Mouse (Mus musculus): ENCODE data around the gene Txnrd3. TPM values are rescaled to one million over a fixed set of nuclear protein-coding genes. Genes with fewer than 3 reads are reported as not detected.

Txnrd3 gene
- total RNA-seq, 2 experiments from 2014 or later = 14.6 to 17.1 TPM

GRCm38 (mm10) chr6:89655011-89655410 lies 11.2 kb downstream of the Txnrd3 start:
- no peak for DNase-seq

- DNase-seq = no peak
Observed at GRCm38 (mm10) chr6:89658342-89658741, 14.6 kb downstream of the Txnrd3 start.

GRCm38 (mm10) chr6:89658931-89659330 lies 15.1 kb downstream of the Txnrd3 start:
- peak; percentile 43 to 45 for DNase-seq

GRCm38 (mm10) chr6:89659692-89660423 lies 16.1 kb downstream of the Txnrd3 start:
- DNase-seq = peak; percentile 57 to 68

- DNase-seq = no peak
Observed at GRCm38 (mm10) chr6:89660490-89660889, 16.7 kb downstream of the Txnrd3 start.

GRCm38 (mm10) chr6:89662521-89662920 lies 18.7 kb downstream of the Txnrd3 start:
- no peak for DNase-seq

GRCm38 (mm10) chr6:89665155-89665554 lies 21.4 kb downstream of the Txnrd3 start:
- DNase-seq = no peak

- no peak for DNase-seq
Observed at GRCm38 (mm10) chr6:89665667-89666066, 21.9 kb downstream of the Txnrd3 start.

- no peak for DNase-seq
Observed at GRCm38 (mm10) chr6:89666976-89667375, 23.2 kb downstream of the Txnrd3 start.

- DNase-seq = no peak
Observed at GRCm38 (mm10) chr6:89669556-89669955, 25.8 kb downstream of the Txnrd3 start.

GRCm38 (mm10) chr6:89671431-89671830 lies 27.6 kb downstream of the Txnrd3 start:
- DNase-seq = no peak

GRCm38 (mm10) chr6:89672641-89673040 lies 28.9 kb downstream of the Txnrd3 start:
- DNase-seq = no peak

GRCm38 (mm10) chr6:89673135-89673780 lies 29.5 kb downstream of the Txnrd3 start:
- no peak for DNase-seq

- no peak for DNase-seq
Observed at GRCm38 (mm10) chr6:89678522-89678921, 34.7 kb downstream of the Txnrd3 start.

GRCm38 (mm10) chr6:89679291-89679835 lies 35.6 kb downstream of the Txnrd3 start:
- peak; percentile 51 to 78 for DNase-seq

GRCm38 (mm10) chr6:89680155-89680554 lies 36.4 kb downstream of the Txnrd3 start:
- DNase-seq = peak; percentile 60 to 88

- no peak for DNase-seq
Observed at GRCm38 (mm10) chr6:89684231-89684630, 40.4 kb downstream of the Txnrd3 start.

- no peak for DNase-seq
Observed at GRCm38 (mm10) chr6:89687100-89687499, 43.3 kb downstream of the Txnrd3 start.

GRCm38 (mm10) chr6:89706624-89707023 lies 62.8 kb downstream of the Txnrd3 start:
- no peak for DNase-seq

GRCm38 (mm10) chr6:89707240-89707639 lies 63.5 kb downstream of the Txnrd3 start, which contains the start of gene Vmn1r40:
Vmn1r40 (plus strand) TSS chr6:89707540.
- DNase-seq = no peak

GRCm38 (mm10) chr6:89718051-89718450 lies 74.3 kb downstream of the Txnrd3 start:
- no peak for DNase-seq
